In the genomic region with DNA sequence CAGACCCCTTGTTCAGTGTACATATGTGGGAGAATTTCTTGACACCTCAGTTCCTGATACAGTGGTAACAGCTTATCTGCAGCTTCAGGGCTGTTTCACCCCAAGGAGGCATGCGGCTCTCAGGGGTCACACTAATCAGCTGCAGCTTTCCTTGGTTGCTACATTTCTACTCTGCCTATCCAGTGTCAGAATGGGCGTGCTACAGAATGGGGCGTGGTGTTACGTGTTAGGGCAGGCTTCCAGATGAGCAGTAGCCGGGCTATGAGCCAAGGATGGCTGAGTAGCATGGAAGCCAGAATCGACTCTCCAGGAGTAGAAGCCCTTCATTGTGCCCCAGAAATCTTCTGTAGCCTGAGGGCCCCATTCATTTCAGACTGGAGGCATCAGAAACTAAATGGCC, we compare ENCODE assay signal across 9 mouse cellular contexts. TPM values are rescaled to one million over a fixed set of nuclear protein-coding genes. Genes with fewer than 3 reads are reported as not detected.
DNase-seq lines count a peak whose midpoint lies in the region; ATAC-seq and TF ChIP-seq lines count a peak whose summit lies in the region.
"Had no signal": no experiment of that assay in that cellular context is flagged by ENCODE, and none has a peak within 500 bp of the region (broad histone marks: within the 10 kb centered on the region; RNA-seq: fewer than 3 reads in every experiment).

No protein-coding gene starts in this region.

- H3K9me3 ChIP-seq in intestine, embryonic 15.5 days, result no peaks in the 10 kb centered on the region
- H3K9me3 ChIP-seq in intestine, postnatal 0 days (ENCODE audit: control insufficient read depth), result no peaks in the 10 kb centered on the region
- H3K9me3 ChIP-seq in stomach, embryonic 15.5 days, result no peaks in the 10 kb centered on the region
- no peaks in the 10 kb centered on the region for H3K9me3 ChIP-seq in liver, embryonic 12.5 days (replicated peaks)

- WGBS in intestine, embryonic 15.5 days, result 55% methylated on average over 6 of the region's 6 CpGs
- 42% methylated on average over 6 of the region's 6 CpGs for WGBS in intestine, postnatal 0 days
- WGBS in stomach, embryonic 15.5 days, result 47% methylated on average over 6 of the region's 6 CpGs
- 61% methylated on average over 6 of the region's 6 CpGs for WGBS in liver, embryonic 12.5 days (ENCODE audit: insufficient replicate concordance)

- 0 out of 2 replicates have a peak, but pooled peaks cover 3% of the 10 kb centered on the region for H3K4me1 ChIP-seq in intestine, embryonic 15.5 days (replicated peaks)
- H3K4me1 ChIP-seq in intestine, postnatal 0 days (replicated peaks; ENCODE audit: control insufficient read depth, insufficient read depth, low read length), result no peaks in the 10 kb centered on the region
- no peaks in the 10 kb centered on the region for H3K4me1 ChIP-seq in stomach, embryonic 15.5 days
- no peaks in the 10 kb centered on the region for H3K4me1 ChIP-seq in liver, embryonic 12.5 days

- TF ChIP-seq CTCF in intestine, postnatal 0 days (IDR thresholded peaks at IDR 0.05; ENCODE audit: low read depth), result no peak

- DNase-seq in urinary bladder, postnatal 25 days (ENCODE audit: low spot score), result peak; percentile 24
- DNase-seq in urinary bladder, adult 2 months (ENCODE audit: low spot score), result no peak
- DNase-seq in heart, postnatal 14 days, result peak; percentile 41 to 71

- H3K4me3 ChIP-seq in intestine, embryonic 15.5 days (replicated peaks), result no peak overlapping the region
- no peak overlapping the region for H3K4me3 ChIP-seq in intestine, postnatal 0 days (ENCODE audit: low read depth, low read length)
- H3K4me3 ChIP-seq in stomach, embryonic 15.5 days (replicated peaks), result no peak overlapping the region
- no peak overlapping the region for H3K4me3 ChIP-seq in liver, embryonic 12.5 days

- intact Hi-C loops in heart, postnatal 14 days (cut with DNase I), result no loop called here

- no peak overlapping the region for H3K27ac ChIP-seq in intestine, embryonic 15.5 days
- H3K27ac ChIP-seq in intestine, postnatal 0 days (ENCODE audit: low read depth, low read length), result no peak overlapping the region
- no peak overlapping the region for H3K27ac ChIP-seq in stomach, embryonic 15.5 days
- no peak overlapping the region for H3K27ac ChIP-seq in liver, embryonic 12.5 days
- H3K27ac ChIP-seq: macrophage had no signal

- no peaks in the 10 kb centered on the region for H3K36me3 ChIP-seq in intestine, embryonic 15.5 days
- H3K36me3 ChIP-seq in intestine, postnatal 0 days (ENCODE audit: control insufficient read depth, insufficient read depth), result no peaks in the 10 kb centered on the region
- no peaks in the 10 kb centered on the region for H3K36me3 ChIP-seq in stomach, embryonic 15.5 days
- H3K36me3 ChIP-seq in liver, embryonic 12.5 days, result no peaks in the 10 kb centered on the region

- 0 out of 2 replicates have a peak, but pooled peaks have one; percentile 15 for ATAC-seq in intestine, embryonic 15.5 days
- no peak for ATAC-seq in intestine, postnatal 0 days
- ATAC-seq in stomach, embryonic 15.5 days (ENCODE audit: insufficient read depth, low FRiP score, low read depth), result peak; percentile 39; the same call in 1 of the 2 replicates
- ATAC-seq in liver, embryonic 12.5 days, result no peak
- ATAC-seq in frontal cortex, adult (ENCODE audit: low TSS enrichment), result no peak

- H3K27me3 ChIP-seq in intestine, embryonic 15.5 days (replicated peaks), result no peaks in the 10 kb centered on the region
- H3K27me3 ChIP-seq in intestine, postnatal 0 days (replicated peaks; ENCODE audit: control insufficient read depth, insufficient read depth, low read length), result no peaks in the 10 kb centered on the region
- no peaks in the 10 kb centered on the region for H3K27me3 ChIP-seq in stomach, embryonic 15.5 days (replicated peaks)
- H3K27me3 ChIP-seq in liver, embryonic 12.5 days (replicated peaks), result no peaks in the 10 kb centered on the region

- H3K9ac ChIP-seq in intestine, embryonic 15.5 days, result no peak overlapping the region
- no peak overlapping the region for H3K9ac ChIP-seq in intestine, postnatal 0 days (ENCODE audit: low read depth, low read length)
- H3K9ac ChIP-seq in stomach, embryonic 15.5 days, result no peak overlapping the region
- no peak overlapping the region for H3K9ac ChIP-seq in liver, embryonic 12.5 days

- H3K4me2 ChIP-seq in intestine, embryonic 15.5 days (replicated peaks), result no peak overlapping the region
- no peak overlapping the region for H3K4me2 ChIP-seq in intestine, postnatal 0 days (replicated peaks; ENCODE audit: low read depth)
- no peak overlapping the region for H3K4me2 ChIP-seq in stomach, embryonic 15.5 days
- H3K4me2 ChIP-seq in liver, embryonic 12.5 days, result no peak overlapping the region

RNA-seq across cellular contexts. Expression of a gene that starts 32.8 kb away (rescaled TPM):
- polyA plus RNA-seq in intestine, embryonic 15.5 days (2015; fragmentation: Nextera tagmentation; extraction: Ambion mirVana), result 37.6 and 38.1 TPM in 2 replicates
- 8.7 and 9.0 TPM in 2 replicates for polyA plus RNA-seq in intestine, postnatal 0 days (2015; fragmentation: Nextera tagmentation; extraction: Ambion mirVana)
- polyA plus RNA-seq in urinary bladder, adult 2 months (2012; rRNA removed), result 1.6 and 2.5 TPM in 2 replicates
- total RNA-seq in heart, postnatal 14 days (2021), result 10 to 100 TPM; 10.0 to 18.6 TPM
- 47.5 and 49.7 TPM in 2 replicates for polyA plus RNA-seq in stomach, embryonic 15.5 days (2015; fragmentation: Nextera tagmentation; extraction: Ambion mirVana)
- 108 and 118 TPM in 2 replicates for polyA plus RNA-seq in liver, embryonic 12.5 days (2016; fragmentation: Nextera tagmentation; extraction: Ambion mirVana)

Comparison
In these comparisons a context has a peak if more than half of its experiments do, and no peak if none do; other contexts are left out.
1. ATAC-seq: peak in intestine, embryonic 15.5 days (single experiment) and stomach, embryonic 15.5 days (single experiment); none in intestine, postnatal 0 days (single experiment), liver, embryonic 12.5 days (single experiment) and frontal cortex, adult (single experiment).